Mouse (Mus musculus) lung, postnatal 0 days (tissue): ENCODE measurements around the gene Txndc9. TPM values are rescaled to one million over a fixed set of nuclear protein-coding genes. Genes with fewer than 3 reads are reported as not detected.
A peak's percentile ranks its signal among the peaks of the same experiment; 100 is the strongest.

Source experiments
- ATAC-seq: fragments of 200-750 bp; cut with Nextera tagmentation; 2 replicates; pipeline ENCODE4 v1.8.0; 2017; ENCODE audit warnings: moderate library complexity
- DNase-seq: peaks from one replicate; pipeline ENCODE4 v3.0.0-alpha.2; 2016; ENCODE audit warnings: low spot score
- H3K27ac ChIP-seq: fragments of 300-500 bp; sonication (generic); 2 replicates; pipeline ENCODE4 v1.5.1; 2014; ENCODE audit warnings: antibody characterized with exemption, mild to moderate bottlenecking, low read length, mixed read lengths
- H3K27me3 ChIP-seq: fragments of 300-500 bp; sonication (generic); replicated peaks from 2 replicates; pipeline ENCODE4 v1.6.1; 2014; ENCODE audit warnings: low read length, mixed read lengths; ENCODE audit not compliant: insufficient read depth
- H3K36me3 ChIP-seq: fragments of 300-500 bp; sonication (generic); 2 replicates; pipeline ENCODE4 v1.6.1; 2014; ENCODE audit warnings: low read length, mixed read lengths; ENCODE audit not compliant: insufficient read depth
- H3K4me1 ChIP-seq: fragments of 300-500 bp; sonication (generic); 2 replicates; pipeline ENCODE4 v1.6.1; 2014; ENCODE audit warnings: antibody characterized with exemption, low read depth, low read length, mixed read lengths; ENCODE audit not compliant: insufficient read depth
- H3K4me2 ChIP-seq: fragments of 300-500 bp; sonication (generic); replicated peaks from 2 replicates; pipeline ENCODE4 v1.6.1; 2014; ENCODE audit warnings: low read depth, mild to moderate bottlenecking, low read length, moderate library complexity, mixed read lengths
- H3K4me3 ChIP-seq: fragments of 300-500 bp; sonication (generic); 2 replicates; pipeline ENCODE4 v1.5.1; 2014; ENCODE audit warnings: low read depth, low read length
- H3K9ac ChIP-seq: fragments of 300-500 bp; sonication (generic); replicated peaks from 2 replicates; pipeline ENCODE4 v1.6.1; 2014; ENCODE audit warnings: low read depth, mild to moderate bottlenecking
- H3K9me3 ChIP-seq: fragments of 300-500 bp; sonication (generic); 2 replicates; pipeline ENCODE4 v1.6.1; 2016; ENCODE audit warnings: low read length, mixed read lengths
- CTCF ChIP-seq: IDR thresholded peaks from 2 replicates; pipeline ENCODE4 v1.5.1; 2016; ENCODE audit warnings: antibody characterized with exemption, mild to moderate bottlenecking
- EP300 ChIP-seq: IDR thresholded peaks from 2 replicates; pipeline ENCODE4 v1.6.1; 2016; ENCODE audit warnings: antibody characterized with exemption, mild to moderate bottlenecking, control low read depth
- WGBS: fragments of 180-500 bp; shearing (Covaris S2); extraction: QIAGEN DNeasy Blood & Tissue Kit; methylation state at CpG from one replicate; pipeline ENCODE4 v1.1.7; 2014; 5-methylcytosine and 5-hydroxymethylcytosine counted together
- polyA plus RNA-seq: library from polyadenylated mRNA; unstranded; fragments of >200 nt; fragmentation: Nextera tagmentation; extraction: Ambion mirVana; gene quantifications from 2 replicates; pipeline ENCODE4 v1.2.1, GENCODE M21; 2015

Gene Txndc9
- polyA plus RNA-seq, 1 experiment from 2014 or later = 93.3 TPM

- peak; percentile 14 for DNase-seq
- Histone ChIP-seq H3K9me3 (no peaks in the 10 kb centered on the region), H3K4me2 (no peak overlapping the region), H3K27me3 (no peaks in the 10 kb centered on the region), H3K4me3 (no peak overlapping the region), H3K4me1 (peaks cover 9% of the 10 kb centered on the region; the same call in 1 of the 2 replicates), H3K27ac (no peak overlapping the region), H3K9ac (no peak overlapping the region), H3K36me3 (no peaks in the 10 kb centered on the region)
- no peak; the same call in 1 of the 2 replicates for ATAC-seq
- WGBS = 58% methylated on average over 5 of the region's 5 CpGs
- no peak for TF ChIP-seq EP300
- TF ChIP-seq CTCF = no peak
Measured at GRCm38 (mm10) chr1:37959486-37959885, 38.2 kb downstream of the Txndc9 start.

DNA sequence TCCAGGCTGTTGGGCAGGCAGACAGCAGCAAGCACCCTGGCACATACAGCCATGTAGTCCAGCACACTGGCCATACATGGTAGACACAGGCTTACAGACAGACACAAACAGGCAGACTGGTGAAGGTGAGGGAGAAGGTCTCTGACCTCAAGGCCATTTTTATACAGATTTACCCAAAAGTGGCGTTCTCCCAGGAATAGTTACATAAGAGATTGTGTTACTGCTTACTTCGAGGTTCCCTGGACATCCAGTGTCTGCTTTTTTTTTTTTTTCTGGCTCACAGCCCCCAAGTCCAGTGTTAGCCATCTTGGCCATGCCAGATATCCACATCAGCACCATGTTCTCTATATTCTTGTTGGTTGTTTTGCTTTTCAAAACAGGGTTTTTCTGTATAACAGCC lies 39.2 kb downstream of the Txndc9 start:
- Histone ChIP-seq H3K27me3 (no peaks in the 10 kb centered on the region), H3K9ac (no peak overlapping the region), H3K36me3 (no peaks in the 10 kb centered on the region), H3K4me3 (no peak overlapping the region), H3K4me1 (peaks cover 9% of the 10 kb centered on the region; the same call in 1 of the 2 replicates), H3K27ac (no peak overlapping the region), H3K4me2 (no peak overlapping the region), H3K9me3 (no peaks in the 10 kb centered on the region)
- 61% methylated on average over 2 of the region's 2 CpGs for WGBS
- no peak for DNase-seq
- TF ChIP-seq CTCF (no peak), EP300 (no peak)
- ATAC-seq = no peak

DNA sequence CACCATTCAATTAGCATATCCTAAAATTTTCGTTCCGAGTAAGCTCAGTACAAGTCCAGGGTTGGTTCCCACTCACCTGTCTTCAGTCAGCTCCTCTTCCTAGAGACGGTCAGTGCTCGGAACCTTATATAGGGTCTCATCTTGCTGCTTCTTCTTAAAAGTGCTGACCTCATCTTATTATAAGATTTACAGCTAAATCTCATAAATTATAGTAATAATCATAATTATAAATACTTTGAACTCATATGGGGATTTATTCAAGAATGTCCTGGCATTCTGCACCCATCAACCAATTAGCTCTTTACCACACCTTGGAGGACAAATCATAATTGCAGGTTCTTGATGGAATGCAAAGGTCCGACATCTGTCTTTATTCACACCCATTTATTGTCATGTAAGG lies 40.0 kb downstream of the Txndc9 start, which contains the start of gene Lyg1:
TSS of gene Lyg1 (minus strand) at position 101 of the 400 bp plus-strand sequence.
- no peaks in the 10 kb centered on the region for H3K9me3 ChIP-seq
- TF ChIP-seq CTCF (no peak), EP300 (no peak)
- no peaks in the 10 kb centered on the region for H3K27me3 ChIP-seq
- ATAC-seq = no peak
- 81% methylated on average over 5 of the region's 5 CpGs for WGBS
- H3K27ac ChIP-seq = no peak within 1 kb of the TSS; the same call in 1 of the 2 replicates
- H3K4me2 ChIP-seq = peak within 1 kb of the TSS; percentile 12; the same call in 1 of the 2 replicates
- H3K36me3 ChIP-seq = no peaks in the 10 kb centered on the region
- H3K4me1 ChIP-seq = peaks cover 9% of the 10 kb centered on the region; the same call in 1 of the 2 replicates
- H3K9ac ChIP-seq = no peak within 1 kb of the TSS
- no peak within 1 kb of the TSS for H3K4me3 ChIP-seq
- DNase-seq = no peak

DNA sequence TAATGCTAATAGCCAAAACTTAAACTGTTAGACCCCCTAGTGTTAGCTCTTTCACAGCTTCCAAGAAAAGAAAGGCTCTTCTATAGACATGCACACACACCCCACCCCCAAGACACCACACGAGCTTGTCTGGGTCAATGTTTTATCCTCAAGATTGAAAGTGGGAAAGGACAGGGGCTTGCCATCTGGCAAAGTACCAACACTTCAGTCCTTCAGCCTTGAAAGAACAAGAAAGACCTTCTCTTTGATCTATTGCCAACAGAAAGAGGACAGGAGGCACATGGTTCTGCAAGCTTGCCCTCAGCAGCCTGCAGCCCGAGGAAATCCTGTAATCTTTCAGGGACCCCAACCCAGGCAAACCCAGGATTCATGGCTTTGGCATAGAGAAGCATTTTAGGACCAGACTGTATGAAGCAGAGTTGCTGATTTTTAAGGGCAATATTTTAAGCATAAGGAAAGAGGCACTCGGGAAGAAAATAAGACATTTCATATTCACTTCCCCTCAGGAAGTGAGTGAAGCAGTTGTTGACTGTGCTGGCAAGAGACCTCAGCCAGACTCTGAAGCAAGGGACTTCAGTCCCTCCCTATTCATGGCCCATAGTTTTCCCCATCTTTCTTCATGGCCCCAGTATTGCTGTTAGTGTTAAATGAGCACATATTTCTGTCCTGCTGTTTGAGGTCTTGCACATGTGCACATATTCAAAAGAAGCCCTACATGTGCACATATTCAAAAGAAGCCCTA lies 40.8 kb downstream of the Txndc9 start:
- Histone ChIP-seq H3K4me1 (peaks cover 9% of the 10 kb centered on the region; the same call in 1 of the 2 replicates), H3K9me3 (no peaks in the 10 kb centered on the region), H3K27ac (no peak overlapping the region; the same call in 1 of the 2 replicates), H3K9ac (no peak overlapping the region), H3K4me3 (no peak overlapping the region), H3K4me2 (peak overlapping the region; percentile 12; the same call in 1 of the 2 replicates), H3K27me3 (no peaks in the 10 kb centered on the region), H3K36me3 (no peaks in the 10 kb centered on the region)
- TF ChIP-seq EP300 (no peak), CTCF (no peak)
- DNase-seq = peak; percentile 71
- WGBS = under 1% methylated on average over 3 of the region's 3 CpGs
- ATAC-seq = peak; percentile 67

GRCm38 (mm10) chr1:37955251-37955650 lies 42.4 kb downstream of the Txndc9 start:
- Histone ChIP-seq H3K4me3 (no peak overlapping the region), H3K4me2 (no peak overlapping the region), H3K27me3 (no peaks in the 10 kb centered on the region), H3K27ac (no peak overlapping the region), H3K4me1 (peaks cover 9% of the 10 kb centered on the region; the same call in 1 of the 2 replicates), H3K9me3 (no peaks in the 10 kb centered on the region), H3K9ac (no peak overlapping the region), H3K36me3 (no peaks in the 10 kb centered on the region)
- 90% methylated on average over 2 of the region's 2 CpGs for WGBS
- ATAC-seq (no peak), DNase-seq (no peak)
- TF ChIP-seq EP300 (no peak), CTCF (no peak)

GRCm38 (mm10) chr1:37954786-37955185 lies 42.9 kb downstream of the Txndc9 start:
- DNase-seq (peak; percentile 25), ATAC-seq (peak; percentile 36; the same call in 1 of the 2 replicates)
- no peaks in the 10 kb centered on the region for H3K36me3 ChIP-seq
- H3K4me3 ChIP-seq = no peak overlapping the region
- no peak for TF ChIP-seq CTCF
- 46% methylated on average over 7 of the region's 7 CpGs for WGBS
- H3K4me2 ChIP-seq = no peak overlapping the region
- H3K4me1 ChIP-seq = peaks cover 9% of the 10 kb centered on the region; the same call in 1 of the 2 replicates
- no peak overlapping the region for H3K9ac ChIP-seq
- no peak overlapping the region for H3K27ac ChIP-seq
- H3K9me3 ChIP-seq = no peaks in the 10 kb centered on the region
- no peaks in the 10 kb centered on the region for H3K27me3 ChIP-seq
